Mouse (Mus musculus): ENCODE data around the gene Kif5a.

- TF ChIP-seq CTCF (IDR thresholded peaks at IDR 0.05; ENCODE audit: low read depth): no peak
- no peak for TF ChIP-seq EP300 (optimal IDR thresholded peaks at IDR 0.05)
These were observed 19.6 kb upstream of the Kif5a start for GRCm38 (mm10) chr10:127282620-127283215.
